Mouse (Mus musculus): ENCODE measurements around the gene Npm3.

DNA sequence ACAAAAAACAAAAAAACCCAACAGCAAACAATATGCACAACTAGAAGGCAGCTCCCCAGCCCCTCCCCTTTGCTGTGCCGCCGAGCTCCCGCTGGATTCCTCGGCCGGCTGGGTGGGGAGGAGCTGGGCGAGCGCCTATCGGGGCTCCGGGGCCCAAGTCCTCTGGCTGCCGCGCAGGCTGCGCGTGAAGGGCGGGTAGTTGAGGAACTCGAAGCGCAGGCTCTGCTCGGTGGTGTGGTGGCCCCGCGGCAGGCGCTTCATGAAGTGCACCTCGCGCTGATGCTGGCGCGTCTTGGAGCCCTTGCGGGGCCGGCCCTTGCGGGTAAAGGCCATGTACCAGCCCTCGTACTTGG, 12.6 kb downstream of the Npm3 start:
- TF ChIP-seq CTCF (IDR thresholded peaks at IDR 0.05; ENCODE audit: control insufficient read depth, insufficient read depth, insufficient read length), result no peak
- TF ChIP-seq USF1 (IDR thresholded peaks at IDR 0.05; ENCODE audit: low read depth), result no peak

Data from C2C12 (cell line).